ENCODE assay signal across 33 mouse cellular contexts in the genomic region with DNA sequence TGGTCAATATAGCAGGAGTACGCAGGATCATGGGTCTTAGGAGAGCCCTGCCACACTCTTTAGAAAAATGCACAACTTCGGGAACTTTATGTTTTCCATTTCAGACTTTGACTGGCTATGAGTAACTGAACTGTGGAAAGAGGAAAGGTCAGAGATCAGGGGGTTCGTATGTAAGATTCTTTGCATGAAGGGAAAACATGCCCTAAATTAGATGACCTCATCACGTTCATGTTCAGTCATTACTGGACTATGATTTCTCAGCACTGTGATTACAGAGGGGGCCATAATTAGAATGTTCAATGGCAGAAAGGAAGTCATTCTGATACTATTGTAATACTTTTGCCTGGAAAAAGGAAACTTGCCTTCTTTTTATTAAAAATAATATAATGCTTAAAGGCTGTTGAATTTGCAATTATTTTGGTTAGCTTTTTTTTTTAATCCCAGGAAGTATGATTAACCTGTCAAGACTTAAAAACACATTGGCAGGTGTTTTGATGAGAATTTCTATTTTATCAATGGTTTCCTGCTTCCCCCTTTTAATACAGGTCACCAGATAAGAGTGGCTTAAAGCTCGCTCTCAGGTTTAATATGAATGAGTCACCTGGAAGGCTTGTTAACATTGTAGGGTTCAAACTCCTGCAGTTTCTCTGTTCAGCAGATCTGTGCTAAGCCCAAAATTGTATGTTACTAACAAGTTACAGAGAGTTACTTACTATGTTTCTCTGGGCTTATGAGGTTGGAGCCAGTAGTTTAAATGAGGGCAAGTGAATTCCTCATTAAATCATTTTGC. TPM values are rescaled to one million over a fixed set of nuclear protein-coding genes. Genes with fewer than 3 reads are reported as not detected.
"Had no signal": no experiment of that assay in that cellular context is flagged by ENCODE, and none has a peak within 500 bp of the region (broad histone marks: within the 10 kb centered on the region; RNA-seq: fewer than 3 reads in every experiment).

No protein-coding gene starts in this region.

- H3K4me1 ChIP-seq: heart, embryonic 10.5 days; heart, embryonic 12.5 days; heart, embryonic 13.5 days; heart, embryonic 15.5 days; hindbrain, embryonic 12.5 days; kidney, embryonic 15.5 days had no signal

- H3K27me3 ChIP-seq: heart, embryonic 12.5 days; heart, embryonic 13.5 days; heart, embryonic 15.5 days; hindbrain, embryonic 12.5 days; hindbrain, embryonic 13.5 days; hindbrain, embryonic 15.5 days; kidney, embryonic 15.5 days had no signal

- H3K4me2 ChIP-seq: heart, embryonic 11.5 days; heart, embryonic 12.5 days; heart, embryonic 13.5 days; heart, embryonic 15.5 days; hindbrain, embryonic 12.5 days; hindbrain, embryonic 13.5 days; hindbrain, embryonic 14.5 days; hindbrain, embryonic 15.5 days; kidney, embryonic 15.5 days had no signal

- H3K9ac ChIP-seq: heart, embryonic 12.5 days; heart, embryonic 13.5 days; heart, embryonic 15.5 days; hindbrain, embryonic 12.5 days; hindbrain, embryonic 13.5 days; hindbrain, embryonic 14.5 days; hindbrain, embryonic 15.5 days; kidney, embryonic 15.5 days had no signal

- H3K27ac ChIP-seq: heart, adult 2 months; heart, embryonic 10.5 days; heart, embryonic 13.5 days; heart, embryonic 15.5 days; hindbrain, embryonic 10.5 days; hindbrain, embryonic 12.5 days; hindbrain, embryonic 13.5 days; hindbrain, embryonic 14.5 days; hindbrain, embryonic 15.5 days; hindbrain, postnatal 0 days; kidney, embryonic 15.5 days; kidney, postnatal 0 days; layer of hippocampus, adult 2 months; left cerebral cortex, adult 2 months had no signal

- DNase-seq: heart, adult 2 months; heart, postnatal 10 days; heart, postnatal 14 days; heart, postnatal 36 days; heart, postnatal 4 days; kidney, adult 11 months; kidney, adult 2 months; kidney, adult 8-10 months; kidney, adult 9 months; kidney, postnatal 10 days; kidney, postnatal 14 days; kidney, postnatal 25 days; kidney, postnatal 36 days; kidney, postnatal 4 days; layer of hippocampus, adult 9-11 months; layer of hippocampus, postnatal 36 days had no signal

- H3K9me3 ChIP-seq: heart, embryonic 10.5 days; heart, embryonic 12.5 days; heart, embryonic 13.5 days; heart, embryonic 15.5 days; hindbrain, embryonic 10.5 days; hindbrain, embryonic 12.5 days; hindbrain, embryonic 13.5 days; hindbrain, embryonic 15.5 days; kidney, embryonic 15.5 days had no signal

- H3K4me3 ChIP-seq: heart, adult 2 months; heart, embryonic 10.5 days; heart, embryonic 12.5 days; heart, embryonic 13.5 days; heart, embryonic 15.5 days; hindbrain, embryonic 10.5 days; hindbrain, embryonic 12.5 days; hindbrain, embryonic 13.5 days; hindbrain, embryonic 15.5 days; kidney, embryonic 15.5 days; layer of hippocampus, adult 2 months; left cerebral cortex, adult 2 months had no signal

- ATAC-seq: hindbrain, embryonic 16.5 days; hindbrain, postnatal 0 days; inflammation-experienced regulatory T-cells, adult 6 months had no signal

- H3K36me3 ChIP-seq: heart, embryonic 10.5 days; heart, embryonic 12.5 days; heart, embryonic 13.5 days; heart, embryonic 15.5 days; hindbrain, embryonic 10.5 days; hindbrain, embryonic 12.5 days; hindbrain, embryonic 13.5 days; hindbrain, embryonic 15.5 days; kidney, embryonic 15.5 days had no signal

RNA-seq across cellular contexts. Expression of gene Nectin3, which starts 34.3 kb away (rescaled TPM):
- polyA plus RNA-seq: inflammation-experienced regulatory T-cells, adult 6 months had no signal
